Mouse (Mus musculus) spleen, adult 2 months (tissue): ENCODE data around the gene Mgl2. TPM values are rescaled to one million over a fixed set of nuclear protein-coding genes. Genes with fewer than 3 reads are reported as not detected.
"Not testable (repeated sequence)": the region's sequence is repeated elsewhere in the genome, so short reads cannot be mapped to it uniquely, and the experiment has no call there.

ENCODE experiments used
- DNase-seq, 2 experiments: peaks; one replicate each; pipeline versions ENCODE4 v3.0.0 to v3.0.0-alpha.2; 2012 to 2021; ENCODE audit warnings: low spot score in 2 of 2, low read depth in 1 of 2
- H3K27ac ChIP-seq: fragments of 200-500 bp; 2 replicates; pipeline ENCODE4 v1.5.1; 2012; ENCODE audit warnings: low read length, inconsistent platforms; ENCODE audit not compliant: insufficient read depth
- H3K27me3 ChIP-seq: fragments of 200-500 bp; 2 replicates; pipeline ENCODE4 v1.6.1; 2012; ENCODE audit warnings: mild to moderate bottlenecking, moderate library complexity, low read length, inconsistent platforms; ENCODE audit not compliant: control insufficient read depth, insufficient read depth
- H3K36me3 ChIP-seq: fragments of 200-500 bp; 2 replicates; pipeline ENCODE4 v1.6.1; 2012; ENCODE audit warnings: mild to moderate bottlenecking, low read length, inconsistent platforms; ENCODE audit not compliant: control insufficient read depth, insufficient read depth
- H3K4me1 ChIP-seq: fragments of 200-500 bp; 2 replicates; pipeline ENCODE4 v1.6.1; 2011; ENCODE audit warnings: inconsistent platforms; ENCODE audit not compliant: control insufficient read depth, insufficient read depth, insufficient read length
- H3K4me3 ChIP-seq: fragments of 200-500 bp; 2 replicates; pipeline ENCODE4 v1.5.1; 2011; ENCODE audit warnings: mild to moderate bottlenecking, inconsistent platforms; ENCODE audit not compliant: insufficient read depth, insufficient read length; ENCODE audit errors: extremely low read depth
- CTCF ChIP-seq: fragments of 200-500 bp; IDR thresholded peaks from 2 replicates; pipeline ENCODE4 v1.5.1; 2011; ENCODE audit warnings: mild to moderate bottlenecking, inconsistent platforms; ENCODE audit not compliant: insufficient read depth, insufficient read length, insufficient replicate concordance; ENCODE audit errors: extremely low read depth
- POLR2A ChIP-seq: fragments of 200-500 bp; IDR thresholded peaks from 2 replicates; pipeline ENCODE4 v1.6.1; 2011; ENCODE audit warnings: low read depth, low read length, inconsistent platforms
- WGBS: fragments of 180-500 bp; shearing (Covaris S2); methylation state at CpG from one replicate; pipeline ENCODE4 v1.1.7; 2018; 5-methylcytosine and 5-hydroxymethylcytosine counted together
- polyA plus RNA-seq: library from polyadenylated mRNA; depleted of rRNA; stranded (reverse); fragments of >200 nt; gene quantifications from 2 replicates; pipeline ENCODE4 v1.2.3, GENCODE M21; 2012

Gene Mgl2
- polyA plus RNA-seq, 1 experiment = 0.50 TPM

DNA sequence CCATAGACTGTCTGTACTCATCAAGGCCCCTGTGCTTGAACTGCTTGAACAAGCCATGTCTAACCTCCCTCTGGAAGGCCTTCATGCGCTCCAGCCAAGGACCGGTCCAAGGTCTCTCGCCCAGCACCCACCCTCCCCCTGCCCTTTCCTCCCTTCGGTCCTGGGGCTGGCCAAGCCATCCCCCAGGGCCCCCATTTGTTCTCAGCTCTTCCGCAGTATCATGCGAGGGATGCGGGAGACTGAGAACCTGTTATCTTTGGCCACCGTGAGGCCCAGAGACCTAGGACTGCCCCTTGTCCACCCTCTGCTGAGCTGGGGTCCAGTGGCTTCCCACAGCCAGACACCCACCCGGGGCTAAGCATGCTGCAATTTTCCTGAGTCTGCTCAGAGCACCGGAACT lies 9.0 kb downstream of the Mgl2 start:
- H3K27me3 ChIP-seq = no peaks in the 10 kb centered on the region
- no peak overlapping the region for H3K27ac ChIP-seq
- no peak for TF ChIP-seq CTCF
- TF ChIP-seq POLR2A = no peak
- WGBS = 92% methylated on average over 10 of the region's 10 CpGs
- no peak for DNase-seq
- H3K36me3 ChIP-seq = no peaks in the 10 kb centered on the region
- H3K4me1 ChIP-seq = no peaks in the 10 kb centered on the region
- H3K4me3 ChIP-seq = no peak overlapping the region

DNA sequence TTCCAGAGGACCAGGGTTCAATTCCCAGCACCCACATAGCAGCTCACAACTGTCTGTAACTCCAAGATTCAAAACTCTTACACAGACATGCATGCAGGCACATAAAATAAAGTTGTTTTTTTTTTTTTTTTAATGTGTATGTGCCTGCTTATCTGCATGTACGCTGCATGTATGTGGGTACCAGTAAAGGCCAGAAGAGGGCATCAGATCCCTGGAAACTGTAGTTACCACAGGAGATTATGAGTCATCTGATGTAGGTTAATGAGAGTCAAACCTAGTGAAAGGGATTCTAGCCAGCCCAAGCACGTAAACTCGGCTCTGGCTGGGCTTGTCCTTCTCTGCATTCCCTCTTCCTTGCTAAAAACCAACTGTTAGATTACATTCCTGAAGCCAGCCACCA lies 20.9 kb downstream of the Mgl2 start:
- Histone ChIP-seq H3K4me1 (no peaks in the 10 kb centered on the region), H3K27ac (no peak overlapping the region), H3K36me3 (no peaks in the 10 kb centered on the region), H3K4me3 (no peak overlapping the region), H3K27me3 (no peaks in the 10 kb centered on the region; the same call in 1 of the 2 replicates)
- WGBS = 81% methylated on average over 3 of the region's 3 CpGs
- no peak for DNase-seq
- TF ChIP-seq POLR2A (no peak), CTCF (no peak)

DNA sequence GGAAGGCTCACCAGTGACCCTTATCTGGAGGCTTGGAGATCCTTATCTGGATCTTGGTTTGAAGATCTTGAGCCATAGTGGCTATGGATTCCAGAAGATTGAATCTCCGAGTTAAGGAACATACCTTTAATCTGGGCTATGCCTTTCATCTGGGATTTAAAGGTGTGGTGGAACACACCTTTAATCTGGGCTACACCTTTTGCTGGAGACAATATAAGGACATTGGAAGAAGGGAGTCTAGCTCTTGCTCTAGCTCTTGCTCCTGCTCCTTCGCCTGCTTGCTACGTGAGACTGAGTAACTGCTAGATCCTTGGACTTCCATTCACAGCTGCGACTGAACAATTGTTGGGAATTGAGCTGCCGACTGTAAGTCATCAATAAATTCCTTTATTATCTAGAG lies 25.8 kb downstream of the Mgl2 start, which contains the start of gene Clec10a:
Clec10a (plus strand) TSS at position 301 of the 400 bp plus-strand sequence.
- H3K4me1 ChIP-seq, H3K4me3 ChIP-seq, H3K27me3 ChIP-seq, DNase-seq, H3K27ac ChIP-seq, H3K36me3 ChIP-seq: not testable (repeated sequence)
- no CpG with 5 or more reads among the region's 5 CpGs for WGBS

DNA sequence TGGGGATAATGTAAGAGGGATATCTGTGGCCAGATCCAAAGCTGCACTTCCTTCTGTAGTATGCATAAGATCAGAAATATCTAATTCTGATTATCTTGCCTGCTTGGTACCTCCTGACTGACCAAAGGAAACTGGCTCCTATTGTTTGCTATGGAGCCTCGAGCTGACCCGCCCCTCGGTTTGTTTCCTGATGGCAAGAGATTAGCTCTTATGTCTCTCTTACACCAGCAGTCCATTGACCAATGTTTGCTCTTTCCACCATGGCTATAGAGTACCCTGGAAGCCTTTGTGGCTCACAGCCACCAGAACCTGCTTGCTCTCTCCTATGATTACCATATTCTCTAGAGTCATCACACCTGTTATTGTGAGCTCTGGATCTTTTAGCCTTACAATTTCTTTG lies 32.2 kb downstream of the Mgl2 start:
- no peaks in the 10 kb centered on the region for H3K36me3 ChIP-seq
- no peak overlapping the region for H3K27ac ChIP-seq
- H3K4me1 ChIP-seq = no peaks in the 10 kb centered on the region
- WGBS = 79% methylated on average over 3 of the region's 3 CpGs
- DNase-seq = no peak
- TF ChIP-seq CTCF = no peak
- no peak for TF ChIP-seq POLR2A
- H3K4me3 ChIP-seq = no peak overlapping the region
- no peaks in the 10 kb centered on the region; the same call in 1 of the 2 replicates for H3K27me3 ChIP-seq

DNA sequence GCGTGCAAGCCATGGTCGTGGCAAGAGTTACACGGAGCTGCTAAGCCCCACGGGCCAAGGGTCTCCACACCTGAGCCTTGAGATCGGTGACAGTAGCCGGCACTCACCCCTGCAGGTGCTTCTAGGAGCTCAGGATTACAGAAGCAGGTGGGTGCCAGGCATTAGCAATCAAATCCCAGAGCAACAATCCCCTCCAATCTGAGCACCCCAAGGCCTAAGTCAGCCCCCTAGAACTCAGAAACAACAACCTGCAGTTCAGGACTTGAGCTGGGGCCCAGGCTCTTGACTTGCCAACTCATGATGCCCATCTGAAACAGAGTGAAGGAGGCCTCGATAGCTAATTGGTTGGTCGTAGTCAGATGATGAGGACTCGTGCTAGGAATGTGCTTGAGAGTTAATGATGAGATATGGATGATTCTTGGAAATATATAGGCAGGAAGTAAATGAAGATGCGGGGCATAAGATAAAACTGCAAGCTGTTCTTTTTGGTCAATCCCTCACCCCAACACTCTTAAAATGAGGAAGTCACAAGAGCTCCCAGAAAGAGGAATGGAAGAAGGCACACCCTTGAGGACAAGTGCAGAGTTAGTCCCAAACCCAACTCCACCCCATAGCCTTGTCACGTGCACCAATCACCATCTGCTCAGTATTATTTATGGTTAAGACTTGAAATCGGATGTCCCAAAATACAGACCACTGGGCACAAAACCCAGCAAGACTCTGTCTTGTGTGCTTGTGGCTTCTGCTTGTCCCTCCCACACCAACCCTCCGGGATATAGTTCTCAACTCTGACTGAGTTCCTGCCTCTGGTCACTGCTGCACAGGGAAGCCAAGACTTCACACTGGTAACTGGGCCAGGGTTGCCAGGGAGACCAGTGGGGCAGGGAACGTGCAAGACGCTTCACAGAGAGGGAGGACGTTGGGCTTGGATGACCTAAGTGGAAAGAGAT lies 36.1 kb downstream of the Mgl2 start:
- H3K27ac ChIP-seq = no peak overlapping the region
- no peaks in the 10 kb centered on the region for H3K4me1 ChIP-seq
- H3K4me3 ChIP-seq = no peak overlapping the region
- H3K36me3 ChIP-seq = no peaks in the 10 kb centered on the region
- no peaks in the 10 kb centered on the region; the same call in 1 of the 2 replicates for H3K27me3 ChIP-seq
- DNase-seq = no peak
- TF ChIP-seq CTCF = no peak
- no peak for TF ChIP-seq POLR2A
- WGBS = 52% methylated on average over 16 of the region's 16 CpGs

DNA sequence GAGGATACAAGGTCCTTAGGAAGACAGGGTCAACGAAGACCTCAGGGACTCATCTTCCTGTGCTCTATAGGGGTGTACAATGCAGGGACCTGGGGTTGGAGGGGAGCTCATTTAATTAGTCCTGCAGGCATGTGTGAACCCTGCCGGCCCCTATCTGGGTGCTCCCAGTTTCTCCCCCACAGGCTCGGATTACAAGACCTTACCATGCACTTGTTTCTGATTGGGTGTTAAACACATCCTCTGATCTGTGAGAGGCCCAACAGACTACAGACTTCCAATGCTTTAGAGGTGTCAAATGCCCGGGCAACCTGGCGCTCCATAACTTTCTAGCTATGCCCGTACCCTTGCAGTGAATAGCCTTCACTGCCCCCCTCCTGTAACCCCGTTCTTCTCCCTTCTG lies 38.0 kb downstream of the Mgl2 start:
- no peak overlapping the region for H3K27ac ChIP-seq
- H3K36me3 ChIP-seq = no peaks in the 10 kb centered on the region
- H3K4me1 ChIP-seq = no peaks in the 10 kb centered on the region
- no peak for DNase-seq
- 85% methylated on average over 7 of the region's 7 CpGs for WGBS
- H3K27me3 ChIP-seq = no peaks in the 10 kb centered on the region
- no peak overlapping the region for H3K4me3 ChIP-seq
- no peak for TF ChIP-seq CTCF
- no peak for TF ChIP-seq POLR2A

- DNase-seq = not testable (repeated sequence)
Measured at GRCm38 (mm10) chr11:70169471-70169870, 39.3 kb downstream of the Mgl2 start.

More at GRCm38 (mm10) chr11:70169471-70169870, 39.3 kb downstream of the Mgl2 start:
- not testable (repeated sequence) for H3K36me3 ChIP-seq, H3K27me3 ChIP-seq, H3K4me1 ChIP-seq, H3K27ac ChIP-seq, H3K4me3 ChIP-seq
- 49% methylated on average over 7 of the region's 7 CpGs for WGBS
